Mouse (Mus musculus): ENCODE results near the gene Eps8l3. TPM values are rescaled to one million over a fixed set of nuclear protein-coding genes. Genes with fewer than 3 reads are reported as not detected.

The Eps8l3 gene
- polyA plus RNA-seq, 1 experiment, result 0.05 TPM

DNA sequence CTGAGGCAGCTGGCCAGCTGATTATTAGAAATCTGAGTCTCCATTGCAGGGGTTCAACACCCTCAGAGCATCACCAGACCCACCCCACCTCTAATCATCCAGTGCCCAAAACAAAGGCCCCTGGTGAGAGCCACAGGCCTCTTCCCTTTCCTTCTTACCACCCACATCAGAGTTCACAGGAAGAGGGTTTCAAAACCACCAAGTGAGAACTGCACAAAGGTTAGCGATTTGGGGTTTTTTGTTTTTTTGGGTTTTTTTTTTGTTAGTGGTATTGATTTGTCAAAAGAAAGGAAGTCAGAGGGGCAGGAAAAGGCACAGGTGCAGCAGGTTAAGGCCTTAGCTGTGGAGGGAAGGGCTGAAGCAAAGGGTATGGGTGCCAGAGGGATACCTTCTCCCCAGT is 30.9 kb upstream of the Eps8l3 start:
- no peaks in the 10 kb centered on the region for H3K27me3 ChIP-seq (ENCODE audit: control insufficient read depth, insufficient read depth, low read length)
- no peak overlapping the region for H3K27ac ChIP-seq (ENCODE audit: insufficient read depth, low read length)
- peaks cover 16% of the 10 kb centered on the region for H3K4me1 ChIP-seq (ENCODE audit: control insufficient read depth, insufficient read depth, low read length)
- TF ChIP-seq CTCF (IDR thresholded peaks at IDR 0.05; ENCODE audit: borderline replicate concordance, insufficient read depth, low read depth, low read length), result no peak
- TF ChIP-seq POLR2A (IDR thresholded peaks at IDR 0.05; ENCODE audit: borderline replicate concordance, insufficient read depth, low read length), result no peak
- 94% methylated on average over 1 of the region's 1 CpGs for WGBS
- no peak overlapping the region for H3K4me3 ChIP-seq (replicated peaks; ENCODE audit: insufficient read depth, low read depth, low read length)
- no peak for DNase-seq

DNA sequence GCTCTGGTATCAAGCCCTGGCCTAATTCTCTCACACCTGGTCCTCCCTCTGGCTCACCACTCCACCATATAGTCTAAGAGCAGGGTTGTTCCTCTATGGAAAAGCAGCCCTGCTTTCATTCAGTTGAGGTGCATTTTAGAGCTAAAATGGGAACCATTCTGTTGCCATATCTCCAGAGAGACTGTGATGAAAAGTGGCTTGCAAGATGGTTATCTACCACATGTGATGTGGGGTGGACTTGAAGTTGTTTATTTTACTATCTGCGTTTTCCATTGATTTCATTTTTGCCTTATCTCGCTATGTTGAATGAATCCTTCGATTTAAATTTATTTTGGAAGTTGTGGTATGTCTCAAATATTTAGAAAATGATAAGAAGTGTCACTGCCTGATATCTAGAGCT is 30.2 kb upstream of the Eps8l3 start:
- no peak overlapping the region for H3K27ac ChIP-seq (ENCODE audit: insufficient read depth, low read length)
- H3K4me1 ChIP-seq (ENCODE audit: control insufficient read depth, insufficient read depth, low read length), result peaks cover 16% of the 10 kb centered on the region
- H3K27me3 ChIP-seq (ENCODE audit: control insufficient read depth, insufficient read depth, low read length), result no peaks in the 10 kb centered on the region
- no peak for DNase-seq
- no peak overlapping the region for H3K4me3 ChIP-seq (replicated peaks; ENCODE audit: insufficient read depth, low read depth, low read length)
- 92% methylated on average over 3 of the region's 3 CpGs for WGBS
- TF ChIP-seq CTCF (IDR thresholded peaks at IDR 0.05; ENCODE audit: borderline replicate concordance, insufficient read depth, low read depth, low read length) (no peak), POLR2A (IDR thresholded peaks at IDR 0.05; ENCODE audit: borderline replicate concordance, insufficient read depth, low read length) (no peak)

DNA sequence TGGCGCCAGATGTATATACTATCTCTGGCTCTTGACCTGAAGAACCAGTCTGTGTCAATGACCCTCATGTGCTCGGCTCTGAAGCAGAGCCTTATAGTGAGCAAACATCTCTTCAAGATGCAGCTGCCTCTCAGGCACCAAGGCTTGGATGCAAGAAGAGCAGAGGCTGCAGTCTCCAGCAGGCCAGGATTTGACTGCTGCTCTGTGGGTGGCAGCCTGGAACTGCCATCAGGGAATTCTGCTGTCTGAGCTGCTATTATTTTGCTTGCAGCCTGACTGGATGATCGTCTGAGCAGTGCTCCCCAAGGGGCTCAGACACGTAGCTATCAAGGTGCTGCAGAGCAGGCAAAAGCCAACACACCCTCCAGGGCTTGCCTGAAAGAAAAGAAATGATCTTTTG is 28.9 kb upstream of the Eps8l3 start:
- Histone ChIP-seq H3K27ac (ENCODE audit: insufficient read depth, low read length) (no peak overlapping the region), H3K27me3 (ENCODE audit: control insufficient read depth, insufficient read depth, low read length) (no peaks in the 10 kb centered on the region), H3K4me3 (replicated peaks; ENCODE audit: insufficient read depth, low read depth, low read length) (no peak overlapping the region), H3K4me1 (ENCODE audit: control insufficient read depth, insufficient read depth, low read length) (peaks cover 16% of the 10 kb centered on the region)
- no peak for DNase-seq
- TF ChIP-seq POLR2A (IDR thresholded peaks at IDR 0.05; ENCODE audit: borderline replicate concordance, insufficient read depth, low read length) (no peak), CTCF (IDR thresholded peaks at IDR 0.05; ENCODE audit: borderline replicate concordance, insufficient read depth, low read depth, low read length) (no peak)
- 83% methylated on average over 4 of the region's 4 CpGs for WGBS

DNA sequence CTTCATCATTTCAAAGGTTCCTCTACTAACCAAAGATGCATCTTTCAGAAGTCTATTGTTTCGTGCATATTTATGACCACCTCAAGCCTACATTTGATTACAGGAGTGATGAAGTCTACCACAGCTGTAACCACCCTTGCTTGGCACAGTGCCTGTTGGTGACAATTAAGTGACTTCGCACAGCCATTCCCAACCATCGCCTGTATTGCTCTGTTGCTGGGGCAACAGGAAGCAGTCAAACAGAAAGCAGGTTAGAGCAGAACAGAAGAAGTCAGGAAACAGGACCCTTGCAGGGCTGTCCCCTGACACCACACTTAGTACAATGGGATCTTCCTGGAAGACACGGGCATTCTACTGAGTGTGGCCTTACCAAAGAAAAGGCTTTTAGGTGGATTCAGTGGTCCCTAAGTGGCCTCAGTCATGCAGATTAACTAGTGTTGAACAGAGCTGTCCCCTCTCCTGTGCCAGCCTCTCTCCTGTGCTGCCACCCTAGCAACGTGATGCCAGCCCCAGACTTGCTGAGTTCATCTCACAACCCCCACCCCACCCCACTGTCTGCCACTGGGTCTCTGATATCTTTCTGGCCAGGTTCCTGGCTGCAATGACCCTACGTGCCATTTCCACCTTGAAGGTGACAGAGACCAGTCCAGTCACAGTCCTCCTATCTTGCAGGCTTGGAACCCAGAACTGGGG is 27.9 kb upstream of the Eps8l3 start:
- Histone ChIP-seq H3K27ac (ENCODE audit: insufficient read depth, low read length) (no peak overlapping the region), H3K4me1 (ENCODE audit: control insufficient read depth, insufficient read depth, low read length) (peaks cover 13% of the 10 kb centered on the region), H3K27me3 (ENCODE audit: control insufficient read depth, insufficient read depth, low read length) (no peaks in the 10 kb centered on the region), H3K4me3 (replicated peaks; ENCODE audit: insufficient read depth, low read depth, low read length) (no peak overlapping the region)
- no peak for DNase-seq
- TF ChIP-seq POLR2A (IDR thresholded peaks at IDR 0.05; ENCODE audit: borderline replicate concordance, insufficient read depth, low read length) (no peak), CTCF (IDR thresholded peaks at IDR 0.05; ENCODE audit: borderline replicate concordance, insufficient read depth, low read depth, low read length) (no peak)
- 85% methylated on average over 6 of the region's 6 CpGs for WGBS

DNA sequence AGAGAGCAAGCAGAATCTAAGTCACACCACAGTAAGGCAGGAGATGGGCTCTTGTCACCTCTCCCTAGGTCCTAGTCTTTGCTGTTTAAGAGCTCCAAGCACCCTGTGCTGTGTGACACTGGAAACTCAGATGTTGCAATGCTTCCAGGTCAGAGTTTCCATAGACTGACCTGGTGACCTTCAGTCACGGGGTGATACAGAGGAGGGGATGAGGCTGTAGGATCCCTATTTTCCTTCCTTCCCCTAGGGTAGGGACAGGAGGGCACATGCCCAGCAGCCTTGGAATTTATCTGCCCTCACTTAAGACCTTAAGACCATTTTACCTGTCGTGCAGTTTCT is 27.4 kb upstream of the Eps8l3 start:
- DNase-seq, result no peak
- no peak overlapping the region for H3K4me3 ChIP-seq (replicated peaks; ENCODE audit: insufficient read depth, low read depth, low read length)
- H3K27ac ChIP-seq (ENCODE audit: insufficient read depth, low read length), result no peak overlapping the region
- TF ChIP-seq CTCF (IDR thresholded peaks at IDR 0.05; ENCODE audit: borderline replicate concordance, insufficient read depth, low read depth, low read length), result no peak
- H3K27me3 ChIP-seq (ENCODE audit: control insufficient read depth, insufficient read depth, low read length), result no peaks in the 10 kb centered on the region
- H3K4me1 ChIP-seq (ENCODE audit: control insufficient read depth, insufficient read depth, low read length), result peaks cover 8% of the 10 kb centered on the region
- 88% methylated on average over 2 of the region's 2 CpGs for WGBS

DNA sequence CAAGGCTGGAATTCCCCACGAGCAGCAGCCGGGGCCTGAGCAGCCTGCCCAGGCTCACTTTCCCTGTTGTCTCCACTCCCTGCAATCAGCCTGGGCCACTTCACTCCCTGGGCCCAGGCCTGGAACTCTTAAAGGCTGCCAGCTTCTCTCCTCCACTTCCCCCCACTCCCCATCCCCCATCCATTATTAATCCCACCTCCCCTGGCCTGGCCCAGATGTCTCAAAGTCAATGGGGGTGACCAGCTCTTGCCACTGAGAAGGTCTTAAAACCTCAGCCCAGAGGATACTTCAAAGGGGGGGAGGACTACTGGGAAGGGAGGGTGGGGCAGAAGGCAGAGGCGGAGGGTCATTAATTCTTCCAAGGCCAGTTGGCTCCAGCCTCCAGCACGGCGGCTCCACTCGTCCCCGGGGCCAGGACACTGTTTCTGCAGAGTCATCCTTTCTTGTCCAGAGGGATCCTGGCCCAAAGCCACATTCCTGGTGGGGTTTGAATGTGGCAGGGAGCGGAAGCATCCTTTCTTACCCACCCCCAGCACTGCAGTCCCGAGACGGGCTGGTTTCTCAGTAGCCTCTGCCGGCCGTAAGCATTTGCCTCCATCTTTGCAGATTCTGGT is 26.5 kb upstream of the Eps8l3 start:
- no peak overlapping the region for H3K27ac ChIP-seq (ENCODE audit: insufficient read depth, low read length)

DNA sequence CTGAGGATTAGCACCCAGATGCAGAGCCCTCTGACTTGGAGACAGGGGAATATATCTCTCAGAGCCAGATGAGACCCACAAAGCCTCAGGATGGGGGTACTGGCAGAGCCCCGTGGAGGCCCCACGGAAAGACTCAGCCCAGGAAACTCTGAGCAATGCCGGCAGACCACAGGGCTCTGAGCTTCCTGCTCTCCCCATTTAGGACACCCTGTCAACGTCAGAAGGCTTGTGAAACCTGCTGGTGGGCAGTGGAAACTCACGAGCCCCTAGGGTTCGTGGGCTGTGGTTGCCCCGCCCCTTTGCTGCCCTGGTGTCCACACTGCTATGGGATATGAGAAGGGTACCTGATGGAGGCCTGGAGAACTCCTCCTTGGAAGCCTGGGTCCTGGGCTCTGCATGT is 24.2 kb upstream of the Eps8l3 start:
- Histone ChIP-seq H3K27ac (ENCODE audit: insufficient read depth, low read length) (no peak overlapping the region), H3K27me3 (ENCODE audit: control insufficient read depth, insufficient read depth, low read length) (no peaks in the 10 kb centered on the region), H3K4me3 (replicated peaks; ENCODE audit: insufficient read depth, low read depth, low read length) (no peak overlapping the region), H3K4me1 (ENCODE audit: control insufficient read depth, insufficient read depth, low read length) (peaks cover 4% of the 10 kb centered on the region; the same call in 1 of the 2 replicates)
- 74% methylated on average over 7 of the region's 7 CpGs for WGBS
- TF ChIP-seq POLR2A (IDR thresholded peaks at IDR 0.05; ENCODE audit: borderline replicate concordance, insufficient read depth, low read length) (no peak), CTCF (IDR thresholded peaks at IDR 0.05; ENCODE audit: borderline replicate concordance, insufficient read depth, low read depth, low read length) (no peak)
- no peak for DNase-seq

More for the DNA sequence above, 26.5 kb upstream of the Eps8l3 start:
- no peaks in the 10 kb centered on the region for H3K27me3 ChIP-seq (ENCODE audit: control insufficient read depth, insufficient read depth, low read length)
- WGBS, result 24% methylated on average over 12 of the region's 12 CpGs
- peaks cover 4% of the 10 kb centered on the region; the same call in 1 of the 2 replicates for H3K4me1 ChIP-seq (ENCODE audit: control insufficient read depth, insufficient read depth, low read length)
- no peak overlapping the region for H3K4me3 ChIP-seq (replicated peaks; ENCODE audit: insufficient read depth, low read depth, low read length)
- DNase-seq, result peak; percentile 40 to 58
- TF ChIP-seq POLR2A (IDR thresholded peaks at IDR 0.05; ENCODE audit: borderline replicate concordance, insufficient read depth, low read length) (no peak), CTCF (IDR thresholded peaks at IDR 0.05; ENCODE audit: borderline replicate concordance, insufficient read depth, low read depth, low read length) (no peak)

All from cerebellum, adult 2 months (tissue).